Mouse (Mus musculus): ENCODE results near the gene Gfra4. TPM values are rescaled to one million over a fixed set of nuclear protein-coding genes. Genes with fewer than 3 reads are reported as not detected.

Gene Gfra4
- total RNA-seq, 1 experiment from 2014 or later = not detected

DNA sequence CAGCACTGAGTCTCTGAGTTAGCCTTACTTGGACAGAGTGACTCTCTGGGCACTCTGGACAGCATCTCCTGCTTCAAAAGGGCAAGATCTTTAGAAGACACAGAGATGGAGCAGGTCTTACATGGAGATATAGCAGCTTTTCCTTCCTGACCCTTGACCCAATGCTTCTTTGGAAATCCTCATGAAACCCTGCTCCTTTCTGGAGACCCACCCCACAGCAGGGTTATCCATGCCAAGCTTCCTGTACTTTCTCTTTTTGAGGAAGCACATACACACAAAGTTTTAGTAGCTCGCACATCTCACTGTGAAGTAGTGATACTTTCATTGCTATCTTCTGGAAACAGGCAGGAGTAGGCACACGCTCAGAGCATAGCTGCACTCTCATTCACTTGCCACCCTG, 17.7 kb downstream of the Gfra4 start:
- ATAC-seq (ENCODE audit: extremely low read depth, insufficient number of reproducible peaks, low FRiP score, poor library complexity, severe bottlenecking) = no peak

DNA sequence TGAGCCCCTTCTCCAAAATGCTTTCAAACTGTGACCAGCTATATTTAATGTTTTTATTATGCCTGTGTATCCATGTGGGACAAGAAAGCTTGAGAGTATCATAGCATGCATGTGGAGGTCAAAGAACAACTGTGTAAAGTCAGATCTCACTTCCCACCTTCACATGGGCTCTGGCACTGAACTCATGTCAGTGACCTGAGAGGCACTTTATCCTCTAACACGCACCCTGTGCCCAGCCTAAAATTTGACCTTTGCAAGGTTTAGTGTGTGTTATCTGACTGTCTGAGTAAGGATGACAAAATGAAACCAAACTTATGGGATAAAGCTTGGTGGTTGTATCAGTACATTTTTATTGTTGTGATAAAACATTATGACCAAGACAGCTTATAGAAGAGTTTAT, 32.3 kb downstream of the Gfra4 start:
- ATAC-seq (ENCODE audit: extremely low read depth, insufficient number of reproducible peaks, low FRiP score, poor library complexity, severe bottlenecking) = no peak

DNA sequence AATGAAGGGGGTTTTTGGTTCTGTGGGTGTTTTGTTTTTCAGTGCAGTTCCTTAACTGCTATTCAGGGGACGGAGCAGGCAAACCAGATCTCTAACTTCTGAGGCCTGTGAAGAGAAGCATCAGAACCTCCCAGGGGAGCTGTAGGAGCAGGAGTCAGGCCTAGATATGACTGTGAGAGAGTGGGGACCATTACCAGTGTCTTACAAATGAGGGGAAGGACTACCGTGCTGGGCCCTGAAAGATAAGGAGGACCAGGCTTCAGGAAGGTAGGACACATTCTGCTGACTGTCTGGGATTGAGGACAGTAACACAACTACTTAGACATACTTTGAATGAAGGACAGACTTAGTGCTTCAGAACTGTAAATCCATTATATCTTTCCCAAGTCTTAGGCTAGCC, 33.8 kb downstream of the Gfra4 start:
- no peak for ATAC-seq (ENCODE audit: extremely low read depth, insufficient number of reproducible peaks, low FRiP score, poor library complexity, severe bottlenecking)

DNA sequence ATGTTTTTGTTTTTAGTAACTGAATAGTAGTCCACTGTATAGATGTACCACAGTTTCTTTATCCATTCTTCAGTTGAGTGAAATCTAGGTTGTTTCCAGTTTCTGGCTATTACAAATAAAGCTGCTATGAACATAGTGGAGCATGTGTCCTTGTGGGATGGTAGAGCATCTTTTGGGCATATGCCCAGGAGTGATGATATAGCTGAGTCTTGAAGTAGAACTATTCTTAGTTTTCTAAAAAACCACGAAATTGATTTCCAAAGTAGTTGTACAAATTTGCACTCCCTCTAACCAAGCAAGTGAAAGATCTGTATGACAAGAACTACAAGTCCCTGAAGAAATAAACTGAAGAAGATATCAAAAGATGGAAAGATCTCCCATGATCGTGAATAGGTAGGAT, 50.1 kb downstream of the Gfra4 start:
- ATAC-seq (ENCODE audit: extremely low read depth, insufficient number of reproducible peaks, low FRiP score, poor library complexity, severe bottlenecking) = no peak

Other genes with a start within 250 kb of the Gfra4 start
- 15.7 and 21.9 TPM in 2 replicates for gene 4930402H24Rik, start 136.7 kb downstream of the Gfra4 start, total RNA-seq (2017)
- gene Atrn, start 136.6 kb downstream of the Gfra4 start, total RNA-seq (2017) = 24.8 and 25.7 TPM in 2 replicates
- gene Adam33, start 20.7 kb upstream of the Gfra4 start, total RNA-seq (2017) = not detected in 2 replicates
- 0.47 and 0.49 TPM in 2 replicates for gene Siglec1, start 43.7 kb upstream of the Gfra4 start, total RNA-seq (2017)
- not detected in 2 replicates for gene Hspa12b, start 84.2 kb upstream of the Gfra4 start, total RNA-seq (2017)
- gene Gm11037, start 90.4 kb upstream of the Gfra4 start, total RNA-seq (2017) = not detected in 2 replicates
- 10.1 and 11.3 TPM in 2 replicates for gene 1700037H04Rik, start 117.0 kb upstream of the Gfra4 start, total RNA-seq (2017)
- gene Cenpb, start 137.0 kb upstream of the Gfra4 start, total RNA-seq (2017) = 16.3 and 18.0 TPM in 2 replicates
- gene Cdc25b, start 143.9 kb upstream of the Gfra4 start, total RNA-seq (2017) = 111 and 116 TPM in 2 replicates
- 2.0 and 2.2 TPM in 2 replicates for gene Spef1, start 144.2 kb upstream of the Gfra4 start, total RNA-seq (2017)
- gene Ap5s1, start 164.0 kb upstream of the Gfra4 start, total RNA-seq (2017) = 7.7 and 13.3 TPM in 2 replicates
- 14.4 and 15.3 TPM in 2 replicates for gene Mavs, start 191.0 kb upstream of the Gfra4 start, total RNA-seq (2017)
- 54.8 and 58.1 TPM in 2 replicates for gene Pank2, start 219.4 kb upstream of the Gfra4 start, total RNA-seq (2017)